Mouse (Mus musculus) CH12.LX (cell line): ENCODE data around the gene Hk2. TPM values are rescaled to one million over a fixed set of nuclear protein-coding genes. Genes with fewer than 3 reads are reported as not detected.

Experiments
- DNase-seq: peaks from one replicate; pipeline ENCODE4 v3.0.0-alpha.2; 2013; ENCODE audit errors: extremely low read depth
- H3K27ac ChIP-seq: 2 replicates; pipeline ENCODE4 v1.5.1; 2012; ENCODE audit warnings: low read depth, mild to moderate bottlenecking, control low read depth, moderate library complexity; ENCODE audit not compliant: insufficient read depth
- H3K27me3 ChIP-seq: replicated peaks from 2 replicates; pipeline ENCODE3; 2012; ENCODE audit warnings: inconsistent platforms
- H3K36me3 ChIP-seq, 2 experiments: replicated peaks in 1 of 2; 2 replicates each; pipeline versions ENCODE3 to v1.6.1; 2012; ENCODE audit warnings: inconsistent platforms in 1 of 2, low read length in 1 of 2, mild to moderate bottlenecking in 1 of 2, mixed read lengths in 1 of 2, moderate library complexity in 1 of 2; ENCODE audit not compliant: control insufficient read depth in 1 of 2, insufficient read depth in 1 of 2
- H3K4me1 ChIP-seq, 2 experiments: 2 replicates each; pipeline ENCODE4 v1.6.1; 2012; ENCODE audit warnings: inconsistent platforms in 1 of 2, moderate library complexity in 1 of 2; ENCODE audit not compliant: insufficient read depth in 2 of 2, control insufficient read depth in 1 of 2
- H3K4me2 ChIP-seq: 2 replicates; pipeline ENCODE4 v1.6.1; 2012; ENCODE audit warnings: low read depth, mild to moderate bottlenecking, control low read depth; ENCODE audit not compliant: poor library complexity, insufficient read depth, severe bottlenecking
- H3K4me3 ChIP-seq, 3 experiments: fragments of 150-350 bp in 1 of 3; sonication (generic) in 1 of 3; replicated peaks in 1 of 3; 2 replicates each; pipeline versions ENCODE3 to v1.5.1; 2011 to 2012; ENCODE audit warnings: low read depth in 2 of 3, low read length in 2 of 3, mild to moderate bottlenecking in 2 of 3, moderate library complexity in 2 of 3, control low read depth in 1 of 3, improper control_type of control experiment in 1 of 3, inconsistent platforms in 1 of 3, mixed read lengths in 1 of 3; ENCODE audit not compliant: poor library complexity in 1 of 3
- H3K79me2 ChIP-seq: replicated peaks from 2 replicates; pipeline ENCODE4 v1.6.1; 2012; ENCODE audit warnings: mild to moderate bottlenecking, moderate library complexity; ENCODE audit not compliant: control insufficient read depth, poor library complexity, insufficient read depth, severe bottlenecking; ENCODE audit errors: extremely low read depth
- H3K9ac ChIP-seq: 2 replicates; pipeline ENCODE4 v1.6.1; 2012; ENCODE audit warnings: low read depth, mild to moderate bottlenecking, control low read depth, moderate library complexity; ENCODE audit not compliant: insufficient read depth
- H3K9me3 ChIP-seq: replicated peaks from 2 replicates; pipeline ENCODE3; 2012; ENCODE audit warnings: low read length, inconsistent platforms, mixed read lengths
- CTCF ChIP-seq, 2 experiments: IDR thresholded peaks in 1 of 2; conservative IDR thresholded peaks in 1 of 2; 2 replicates each; pipeline ENCODE4 v1.5.1; 2011 to 2012; ENCODE audit warnings: low read depth in 2 of 2, low read length in 2 of 2, improper control_type of control experiment in 1 of 2, inconsistent platforms in 1 of 2, mild to moderate bottlenecking in 1 of 2, moderate library complexity in 1 of 2
- EP300 ChIP-seq: IDR thresholded peaks from 2 replicates; pipeline ENCODE4 v1.6.1; 2011; ENCODE audit warnings: low read length, improper control_type of control experiment
- GABPA ChIP-seq: IDR thresholded peaks from 2 replicates; pipeline ENCODE4 v1.6.1; 2012; ENCODE audit warnings: low read depth, low read length, improper control_type of control experiment, inconsistent platforms; ENCODE audit not compliant: insufficient replicate concordance
- JUND ChIP-seq: conservative IDR thresholded peaks from 2 replicates; pipeline ENCODE4 v1.6.1; 2011; ENCODE audit warnings: low read depth, low read length, improper control_type of control experiment
- MYC ChIP-seq: IDR thresholded peaks from 2 replicates; pipeline ENCODE4 v1.6.1; 2011; ENCODE audit warnings: low read depth, mild to moderate bottlenecking, improper control_type of control experiment, low read length
- POLR2AphosphoS2 ChIP-seq: IDR thresholded peaks from 2 replicates; pipeline ENCODE4 v1.6.1; 2011; ENCODE audit warnings: low read depth, low read length, improper control_type of control experiment
- RAD21 ChIP-seq: IDR thresholded peaks from 2 replicates; pipeline ENCODE4 v1.6.1; 2011; ENCODE audit warnings: low read depth, mild to moderate bottlenecking, low read length, improper control_type of control experiment, moderate library complexity
- RCOR1 ChIP-seq: conservative IDR thresholded peaks from 2 replicates; pipeline ENCODE4 v1.6.1; 2012; ENCODE audit warnings: low read depth, mild to moderate bottlenecking, inconsistent platforms, low read length, improper control_type of control experiment
- TCF12 ChIP-seq: IDR thresholded peaks from 2 replicates; pipeline ENCODE4 v1.6.1; 2014; ENCODE audit warnings: low read depth, mild to moderate bottlenecking, inconsistent platforms, low read length, improper control_type of control experiment
- USF1 ChIP-seq: IDR thresholded peaks from 2 replicates; pipeline ENCODE4 v1.6.1; 2014; ENCODE audit warnings: low read depth, mild to moderate bottlenecking, inconsistent platforms, low read length, improper control_type of control experiment
- USF2 ChIP-seq: conservative IDR thresholded peaks from 2 replicates; pipeline ENCODE4 v1.6.1; 2011; ENCODE audit warnings: low read depth, low read length, improper control_type of control experiment
- ZC3H11A ChIP-seq: IDR thresholded peaks from 2 replicates; pipeline ENCODE4 v1.6.1; 2012; ENCODE audit warnings: low read depth, mild to moderate bottlenecking, inconsistent platforms, low read length, improper control_type of control experiment
- ZMIZ1 ChIP-seq: IDR thresholded peaks from 2 replicates; pipeline ENCODE4 v1.6.1; 2012; ENCODE audit warnings: low read depth, mild to moderate bottlenecking, inconsistent platforms, low read length, improper control_type of control experiment
- dilution Hi-C: fragments of 300-500 bp; cut with MboI; formaldehyde crosslinking; loops from 2 replicates; pipeline ENCODE4 v1.14.3; 2020; ENCODE audit warnings: low sequenced_read_pairs; ENCODE audit not compliant: extremely low pct_unique_long_range_greater_than_20kb, extremely low pct_ligation_motif_present
- in situ Hi-C: fragments of 300-500 bp; cut with MboI; formaldehyde crosslinking; loops from 3 replicates; pipeline ENCODE4 v1.14.3; 2019; ENCODE audit warnings: low sequenced_read_pairs, low pct_ligation_motif_present, low pct_unique_long_range_greater_than_20kb, mixed read lengths
- polyA plus RNA-seq: library from polyadenylated mRNA; unstranded; fragments of >175 nt; gene quantifications from 2 replicates; pipeline ENCODE4 v1.2.1, GENCODE M21; 2012; ENCODE audit warnings: low read depth; ENCODE audit not compliant: insufficient read length
- total RNA-seq, 2 experiments: library from RNA; depleted of rRNA; stranded (reverse); fragments of 300-350 nt in 1 of 2; fragments of >200 nt in 1 of 2; gene quantifications; 2 replicates each; pipeline ENCODE4 v1.2.3; 2012 to 2014

Hk2 gene
- total and polyA plus RNA-seq, 3 experiments: 64.2 to 149 (median 75.3) TPM

- Histone ChIP-seq H3K79me2 (peaks cover 76% of the 10 kb centered on the region), H3K27me3 (no peaks in the 10 kb centered on the region), H3K4me1 (peaks cover 41 to 83% of the 10 kb centered on the region in 2 experiments), H3K9ac (no peak overlapping the region), H3K4me3 (no peak overlapping the region), H3K9me3 (peaks cover 15% of the 10 kb centered on the region), H3K4me2 (no peak overlapping the region), H3K27ac (no peak overlapping the region), H3K36me3 (peaks cover 38 to 65% of the 10 kb centered on the region in 2 experiments)
- DNase-seq: no peak
- in situ Hi-C loops (no loop called here), dilution Hi-C loops (no loop called here)
- TF ChIP-seq USF1: no peak
- TF ChIP-seq POLR2AphosphoS2: no peak
- no peak for TF ChIP-seq ZMIZ1
- no peak for TF ChIP-seq GABPA
- peak; percentile 22 to 33; a peak in 2 of 4 replicates for TF ChIP-seq CTCF (conservative IDR thresholded peaks at IDR 0.05 in 1 of 2, IDR thresholded peaks at IDR 0.05 in 1 of 2; ENCODE audit: low read depth in 2 of 2, low read length in 2 of 2)
- peak; percentile 7 for TF ChIP-seq RAD21
- no peak for TF ChIP-seq MYC
- TF ChIP-seq JUND: no peak
Measured at GRCm38 (mm10) chr6:82750063-82750462, 24.2 kb downstream of the Hk2 start.

GRCm38 (mm10) chr6:82748106-82748672 is 26.1 kb downstream of the Hk2 start:
- H3K36me3 ChIP-seq: peaks cover 49 to 83% of the 10 kb centered on the region in 2 experiments
- dilution Hi-C loops: no loop called here
- TF ChIP-seq CTCF (conservative IDR thresholded peaks at IDR 0.05 in 1 of 2, IDR thresholded peaks at IDR 0.05 in 1 of 2; ENCODE audit: low read depth in 2 of 2, low read length in 2 of 2) (no peak), TCF12 (no peak), RAD21 (no peak), RCOR1 (no peak), ZC3H11A (no peak), EP300 (no peak), POLR2AphosphoS2 (no peak), USF2 (no peak)

More at GRCm38 (mm10) chr6:82748106-82748672, 26.1 kb downstream of the Hk2 start:
- in situ Hi-C loops: no loop called here
- Histone ChIP-seq H3K27ac (peak overlapping the region; percentile 42), H3K4me3 (no peak overlapping the region), H3K9me3 (peaks cover 15% of the 10 kb centered on the region), H3K9ac (no peak overlapping the region), H3K4me1 (peaks cover 51 to 88% of the 10 kb centered on the region in 2 experiments), H3K79me2 (peaks cover 80% of the 10 kb centered on the region), H3K27me3 (no peaks in the 10 kb centered on the region), H3K4me2 (no peak overlapping the region)
- no peak for DNase-seq
